Mouse (Mus musculus) erythroid progenitor cell, adult 5-6 weeks (primary cell): ENCODE data around the gene Szt2. TPM values are rescaled to one million over a fixed set of nuclear protein-coding genes. Genes with fewer than 3 reads are reported as not detected.

Experiments used
- ATAC-seq: replicated peaks from 2 replicates; pipeline ENCODE4 v1.8.0; 2016; ENCODE audit warnings: moderate number of reproducible peaks, mild to moderate bottlenecking, moderate TSS enrichment, inconsistent platforms; ENCODE audit not compliant: poor library complexity, low FRiP score, severe bottlenecking
- total RNA-seq, 2 experiments: library from RNA; stranded (forward) in 1 of 2; stranded (reverse) in 1 of 2; fragments of 150-400 nt in 1 of 2; fragments of 186-747, 209-891 nt in 1 of 2; gene quantifications; 2 replicates each; pipeline versions ENCODE4 v1.2.3 to v1.2.4; 2015 to 2017; ENCODE audit warnings: low replicate concordance in 2 of 2

The Szt2 gene
- total RNA-seq, 2 experiments from 2014 or later = 18.2 to 36.9 TPM

DNA sequence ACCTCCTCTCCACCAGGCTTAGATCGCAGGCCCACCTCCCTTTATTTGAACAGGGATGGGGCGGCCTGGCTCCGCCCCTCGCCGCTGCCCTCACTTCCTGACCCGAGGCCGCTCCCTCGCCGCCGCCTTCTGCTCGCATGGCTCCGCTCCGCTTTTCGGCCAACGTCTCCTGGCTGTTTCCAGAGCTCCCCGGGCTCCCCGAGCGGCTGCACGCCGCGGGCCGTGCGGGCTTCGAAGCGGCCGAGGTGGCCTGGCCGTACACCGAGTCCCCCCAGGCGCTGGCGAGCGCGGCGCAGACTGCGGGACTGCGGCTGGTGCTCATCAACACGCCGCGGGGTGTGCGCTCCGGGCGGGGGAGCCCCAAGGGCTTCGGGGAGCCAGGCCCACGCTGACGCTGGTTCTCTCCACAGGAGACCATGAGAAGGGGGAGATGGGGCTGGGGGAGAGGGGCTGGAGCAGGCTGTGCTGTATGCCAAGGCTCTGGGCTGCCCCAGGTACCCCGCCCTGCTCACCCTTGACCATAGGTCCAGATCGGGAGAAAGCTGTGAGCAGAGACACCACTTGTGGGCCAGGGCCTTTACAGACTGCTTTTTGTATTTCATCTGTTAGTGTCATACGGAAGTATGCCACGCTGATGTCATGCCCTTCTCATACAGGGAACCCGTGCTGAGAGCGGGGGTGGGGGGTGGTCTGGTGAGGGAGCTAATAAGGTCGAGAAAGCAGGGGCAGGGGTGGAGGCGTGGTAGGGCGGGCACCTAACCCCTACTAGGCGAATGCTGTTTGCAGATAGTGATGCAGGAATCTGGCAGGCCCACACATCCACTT, 49.0 kb downstream of the Szt2 start:
- ATAC-seq = 0 out of 2 replicates have a peak, but pooled peaks have one; percentile 58

GRCm38 (mm10) chr4:118359211-118359895, 49.7 kb downstream of the Szt2 start:
- peak; percentile 62; the same call in 1 of the 2 replicates for ATAC-seq

- no peak for ATAC-seq
Measured at GRCm38 (mm10) chr4:118358159-118358895, 50.7 kb downstream of the Szt2 start.

- no peak for ATAC-seq
Measured at GRCm38 (mm10) chr4:118357504-118357903, 51.6 kb downstream of the Szt2 start.

GRCm38 (mm10) chr4:118356738-118357137, 52.3 kb downstream of the Szt2 start:
- no peak for ATAC-seq

GRCm38 (mm10) chr4:118354289-118354688, 54.8 kb downstream of the Szt2 start:
- ATAC-seq = no peak

- ATAC-seq = no peak
Measured at GRCm38 (mm10) chr4:118353689-118354088, 55.4 kb downstream of the Szt2 start.

DNA sequence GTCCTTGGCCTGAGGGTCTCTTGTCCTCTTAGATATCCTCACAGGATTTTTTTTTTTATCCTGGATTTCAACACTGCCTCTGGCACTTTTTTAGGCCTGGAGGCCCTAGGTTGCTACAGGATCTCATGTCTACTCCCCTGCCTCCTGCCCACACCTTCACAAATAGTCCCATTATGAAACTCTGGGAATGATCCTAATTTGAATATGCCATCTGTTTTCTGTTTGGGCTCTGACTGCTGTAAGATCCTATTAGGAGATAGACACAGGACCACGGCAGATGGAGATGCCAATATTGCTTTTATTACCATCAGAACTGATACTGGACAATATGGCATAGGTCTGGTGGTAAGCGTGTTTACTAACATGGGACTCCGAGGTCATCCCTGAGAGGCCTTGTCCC, 57.2 kb downstream of the Szt2 start:
- ATAC-seq = no peak

- ATAC-seq = no peak
Measured at GRCm38 (mm10) chr4:118350864-118351263, 58.2 kb downstream of the Szt2 start.

- no peak for ATAC-seq
Measured at GRCm38 (mm10) chr4:118347529-118348309, 61.4 kb downstream of the Szt2 start.

DNA sequence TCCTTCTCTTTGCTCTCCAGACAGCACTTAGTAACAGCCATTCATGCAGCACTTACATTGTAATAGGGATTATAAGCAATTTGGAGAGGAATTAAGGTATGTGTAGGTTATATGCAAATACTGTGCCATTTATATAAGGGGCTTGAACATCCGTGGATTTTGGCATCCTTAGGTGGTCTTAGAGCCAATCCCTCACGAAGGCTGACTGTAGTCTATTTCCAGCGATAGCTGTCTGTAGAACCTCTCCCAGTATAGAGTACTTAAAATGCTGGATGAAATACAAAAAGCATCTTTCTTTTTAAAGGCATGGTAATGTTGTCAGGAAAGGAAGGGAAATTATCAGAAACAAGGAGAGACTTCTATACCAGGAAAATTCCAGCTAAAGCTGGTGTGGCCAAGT, 67.6 kb downstream of the Szt2 start:
- no peak for ATAC-seq

DNA sequence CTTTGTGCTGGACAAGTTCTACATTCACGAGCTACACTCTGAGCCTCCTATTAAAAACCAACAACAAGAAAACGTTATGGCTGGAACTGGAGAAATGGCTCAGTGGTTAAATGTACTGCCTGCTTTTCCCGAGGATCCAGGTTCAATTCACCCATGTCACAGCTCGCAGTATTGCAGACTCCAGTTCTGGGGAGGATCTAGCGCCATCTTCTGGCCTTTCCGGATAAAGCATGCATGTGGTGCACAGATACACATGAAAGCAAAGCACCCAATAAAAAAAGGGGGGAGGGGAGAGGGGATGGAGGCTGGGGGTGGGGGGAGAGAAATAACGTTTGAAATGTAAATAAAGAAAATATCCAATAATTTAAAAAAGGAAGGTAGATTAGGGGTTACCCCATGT, 72.4 kb downstream of the Szt2 start:
- no peak for ATAC-seq

GRCm38 (mm10) chr4:118335991-118336390, 73.1 kb downstream of the Szt2 start:
- ATAC-seq = no peak

DNA sequence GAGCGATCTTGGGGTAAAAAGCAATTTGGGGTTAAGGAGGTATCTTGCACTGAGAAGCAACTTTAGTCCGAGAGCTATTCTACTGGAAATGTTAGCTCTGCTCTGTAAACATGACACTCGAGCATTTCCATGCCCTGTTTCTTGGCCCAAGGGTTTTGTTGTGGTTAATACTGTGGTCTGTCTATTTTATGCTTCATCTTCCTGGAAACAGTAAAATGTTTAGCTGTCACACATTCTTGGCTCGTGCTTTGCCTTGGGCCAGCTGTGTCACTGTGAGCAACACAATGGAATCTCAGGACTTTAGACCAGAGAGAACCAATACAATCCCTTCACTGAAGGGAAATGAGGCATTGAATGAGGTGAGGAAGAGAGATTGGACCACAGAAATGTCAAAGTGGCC, 77.3 kb downstream of the Szt2 start:
- ATAC-seq = no peak

DNA sequence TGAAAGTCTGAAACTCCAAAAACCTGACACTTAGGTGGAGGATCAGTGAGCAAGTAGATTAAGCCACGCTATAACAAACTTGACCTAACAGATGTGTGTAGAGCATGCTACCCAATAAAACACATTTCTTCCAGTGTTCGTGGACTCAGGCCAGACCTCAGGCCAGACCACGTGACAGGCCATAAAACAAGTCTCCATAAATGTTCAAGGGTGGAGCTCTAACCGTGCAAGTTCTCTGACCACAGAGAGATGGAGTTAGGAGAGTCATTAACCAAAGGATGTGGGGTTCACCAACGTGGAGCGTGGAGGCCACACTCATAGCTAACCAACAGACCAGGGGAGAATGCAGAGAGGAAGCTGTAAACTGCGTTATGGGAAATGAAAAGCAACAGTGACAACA, 82.6 kb downstream of the Szt2 start:
- no peak for ATAC-seq

DNA sequence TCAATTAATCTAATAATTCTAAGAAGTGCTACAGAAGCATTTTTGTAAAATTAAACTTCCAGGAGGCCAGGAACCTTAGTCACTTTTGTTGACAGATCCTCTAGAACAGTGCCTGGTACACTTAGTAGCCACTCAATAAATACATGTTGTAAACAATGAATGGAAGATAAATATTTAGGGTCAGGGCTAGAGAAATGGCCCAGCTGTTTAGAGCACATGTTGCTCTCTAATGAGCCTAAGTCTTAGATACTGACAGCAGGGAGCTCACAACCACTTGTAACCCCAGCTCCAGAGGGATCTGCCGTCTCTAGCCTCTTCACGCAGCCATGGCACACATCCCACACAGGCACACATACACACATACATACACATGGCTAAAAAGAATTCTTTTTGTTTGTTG, 88.4 kb downstream of the Szt2 start:
- no peak for ATAC-seq

DNA sequence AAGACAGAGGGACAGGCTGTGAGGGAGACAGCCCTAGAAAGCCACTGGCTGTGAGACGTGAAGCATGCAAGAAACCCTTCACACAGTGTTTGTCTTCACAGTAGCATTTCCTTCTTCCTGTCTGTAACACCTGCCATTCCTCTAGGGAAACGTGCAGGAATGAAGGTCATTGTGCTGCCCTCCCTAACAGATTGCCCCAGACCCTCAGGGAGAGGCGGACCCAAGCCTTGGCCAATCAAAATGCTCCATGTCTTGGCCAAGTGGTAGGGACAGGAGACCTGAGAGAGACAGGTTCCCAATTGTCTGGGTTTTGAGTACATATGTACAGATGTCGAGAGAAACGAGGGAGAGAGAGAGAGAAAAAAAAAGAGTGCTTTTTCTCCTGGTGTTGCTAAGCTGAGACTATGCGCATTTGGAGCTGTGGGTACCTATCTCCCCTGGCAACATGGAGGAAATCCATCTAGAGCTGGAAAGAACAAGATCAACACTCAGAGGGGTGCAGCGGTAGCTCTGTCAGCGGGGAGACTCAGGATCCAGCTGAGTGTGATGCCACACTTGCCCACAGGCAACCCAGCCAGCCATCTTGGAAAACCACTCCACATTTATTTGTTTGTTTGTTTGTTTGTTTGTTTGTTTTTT, 89.2 kb downstream of the Szt2 start:
- no peak for ATAC-seq

DNA sequence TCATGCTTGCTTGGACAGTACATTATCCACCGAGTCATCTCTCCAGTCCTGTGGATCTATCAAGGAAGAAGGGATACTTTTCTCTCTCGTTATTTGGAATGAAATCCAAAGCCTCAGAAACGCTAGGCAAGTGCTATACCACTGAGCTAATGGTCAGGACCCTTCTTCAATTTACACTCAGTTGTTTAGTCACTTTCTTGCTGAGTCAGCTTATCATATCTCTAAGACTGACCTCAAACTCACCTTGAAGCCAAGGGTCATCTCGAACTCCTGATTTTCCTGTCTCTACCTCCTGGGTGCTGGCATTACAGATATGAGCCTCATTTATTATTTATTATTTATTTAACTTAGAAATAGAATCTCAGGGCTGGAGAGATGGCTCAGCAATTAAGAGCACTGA, 92.4 kb downstream of the Szt2 start:
- no peak for ATAC-seq

DNA sequence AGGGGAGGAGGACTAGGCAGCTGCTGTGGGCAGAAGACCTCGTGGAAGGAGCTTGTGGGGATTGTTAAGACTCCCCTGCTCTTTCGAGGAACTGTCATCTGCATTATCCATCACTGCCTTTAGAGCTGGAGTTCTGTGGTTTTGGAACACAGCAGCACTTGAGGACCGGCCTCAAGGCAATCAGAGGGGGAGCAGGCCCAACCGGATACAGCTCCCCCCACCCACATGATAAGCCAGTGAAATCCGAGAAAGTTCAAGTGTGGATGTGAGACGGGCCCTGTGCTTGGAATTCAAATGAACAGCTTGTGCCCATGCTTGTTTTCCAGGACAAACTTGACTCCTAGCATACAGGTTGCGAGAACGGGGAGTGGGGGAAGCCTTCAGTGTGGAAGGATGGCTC, 93.8 kb downstream of the Szt2 start:
- no peak for ATAC-seq
